Mouse (Mus musculus): ENCODE measurements around the gene Casc4. TPM values are rescaled to one million over a fixed set of nuclear protein-coding genes. Genes with fewer than 3 reads are reported as not detected.

Gene Casc4
- 2.4 to 5.8 TPM (median 3.5 TPM) in 3 replicates for total RNA-seq (2017)

- ATAC-seq (replicated peaks; ENCODE audit: insufficient number of reproducible peaks, low FRiP score, low TSS enrichment, poor library complexity, severe bottlenecking), result peak; percentile 27; the same call in 1 of the 2 replicates
These were observed at the start of gene Casc4 for GRCm38 (mm10) chr2:121866632-121867050. Gene Casc4 (plus strand): TSS chr2:121866970.

DNA sequence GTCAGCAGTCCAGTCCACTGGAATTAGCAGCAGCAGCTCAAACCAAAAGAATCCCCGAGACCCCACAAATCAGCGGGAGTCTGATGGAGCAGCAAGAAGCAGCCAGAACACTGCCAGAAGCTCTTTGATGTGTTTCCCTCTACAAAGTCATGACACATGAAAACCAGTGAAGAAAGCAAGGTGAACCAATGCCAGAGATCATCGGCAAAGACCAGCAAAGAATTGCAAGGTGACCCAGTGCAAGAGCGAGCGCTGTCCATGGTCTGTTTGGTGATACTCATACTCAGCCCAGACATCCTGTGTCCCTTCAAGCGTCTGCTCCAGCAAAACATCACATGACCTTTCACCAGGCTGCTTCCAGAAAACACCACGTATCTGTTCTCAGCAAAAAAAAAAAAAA is 45.0 kb upstream of the Casc4 start:
- no peak for ATAC-seq (replicated peaks; ENCODE audit: insufficient number of reproducible peaks, low FRiP score, low TSS enrichment, poor library complexity, severe bottlenecking)

DNA sequence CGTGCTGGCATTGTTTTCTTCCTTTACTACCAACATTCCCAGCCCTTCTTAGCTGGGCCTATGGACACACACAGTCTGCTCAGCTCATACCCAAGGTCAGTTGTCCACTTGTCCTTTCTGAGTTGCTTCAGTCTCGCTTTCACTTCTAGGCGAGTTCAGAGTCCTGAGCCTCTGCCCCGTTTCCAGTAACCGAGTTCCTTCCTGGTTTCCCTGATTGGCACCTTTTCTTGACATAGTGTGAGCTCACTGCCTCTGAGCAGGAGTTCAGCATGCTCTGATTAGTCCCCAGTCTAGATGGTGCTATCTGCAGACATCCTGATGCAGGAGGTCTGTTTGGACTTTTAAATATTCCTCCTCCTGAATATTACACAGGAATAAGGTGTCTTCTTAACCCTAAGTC is 42.1 kb upstream of the Casc4 start:
- ATAC-seq (replicated peaks; ENCODE audit: insufficient number of reproducible peaks, low FRiP score, low TSS enrichment, poor library complexity, severe bottlenecking), result no peak

DNA sequence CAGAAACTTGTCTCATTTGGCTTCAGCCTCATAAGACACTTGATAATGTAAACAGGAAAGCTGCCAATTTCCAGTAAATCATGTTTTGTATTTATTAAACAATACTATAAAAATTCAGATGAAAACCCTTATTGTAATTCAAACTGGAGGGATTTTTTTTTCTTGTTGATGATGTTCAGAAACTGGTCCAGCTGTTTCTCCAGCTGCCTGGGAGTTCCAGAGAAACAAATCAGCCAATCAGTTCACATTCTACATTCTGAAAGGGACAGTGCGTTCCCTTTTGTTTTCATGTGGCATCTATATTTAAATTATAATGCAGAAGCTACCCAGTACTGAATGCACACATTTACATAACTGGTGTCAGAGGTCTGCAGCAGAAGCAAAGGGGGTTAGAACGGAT is 40.6 kb upstream of the Casc4 start:
- ATAC-seq (replicated peaks; ENCODE audit: insufficient number of reproducible peaks, low FRiP score, low TSS enrichment, poor library complexity, severe bottlenecking), result no peak

- no peak for ATAC-seq (replicated peaks; ENCODE audit: insufficient number of reproducible peaks, low FRiP score, low TSS enrichment, poor library complexity, severe bottlenecking)
These were observed 38.4 kb upstream of the Casc4 start for GRCm38 (mm10) chr2:121828411-121828810.

GRCm38 (mm10) chr2:121832484-121832894 is 34.3 kb upstream of the Casc4 start:
- ATAC-seq (replicated peaks; ENCODE audit: insufficient number of reproducible peaks, low FRiP score, low TSS enrichment, poor library complexity, severe bottlenecking), result no peak

DNA sequence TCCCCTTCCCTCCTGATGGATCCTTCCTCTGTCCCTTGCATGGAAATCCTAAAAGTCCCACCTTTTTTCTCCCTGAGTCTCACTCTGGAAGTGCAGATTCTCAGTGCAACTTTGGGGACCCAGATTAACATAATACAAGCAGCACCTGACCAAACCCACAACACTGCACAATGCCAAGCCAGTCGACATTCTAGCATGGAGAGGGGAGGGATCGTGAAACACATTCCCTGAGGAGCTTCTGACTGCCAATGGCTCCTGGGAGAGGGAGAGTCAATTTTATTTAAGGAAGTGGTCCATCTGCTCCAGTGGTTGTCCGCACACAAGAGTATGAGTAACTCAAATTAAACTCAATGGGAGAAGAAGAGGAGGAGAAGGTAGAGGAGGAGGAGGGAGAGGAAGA is 31.8 kb upstream of the Casc4 start:
- ATAC-seq (replicated peaks; ENCODE audit: insufficient number of reproducible peaks, low FRiP score, low TSS enrichment, poor library complexity, severe bottlenecking), result no peak

DNA sequence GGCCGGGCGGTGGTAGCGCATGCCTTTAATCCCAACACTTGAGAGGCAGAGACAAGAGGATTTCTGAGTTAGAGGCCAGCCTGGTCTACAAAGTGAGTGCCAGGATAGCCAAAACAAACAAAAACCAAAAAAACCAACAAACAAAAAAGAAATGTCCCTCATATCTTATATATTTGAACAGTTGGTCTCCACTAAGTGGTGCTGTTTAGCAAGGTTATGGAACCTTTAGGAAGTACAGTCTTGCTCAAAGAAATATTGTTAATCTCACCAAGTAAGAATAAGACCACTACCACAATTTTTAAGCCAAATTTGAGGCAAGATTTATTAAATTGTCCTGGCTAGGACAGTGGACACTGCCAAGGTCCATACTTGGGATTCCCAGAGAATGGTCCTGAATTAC is 25.3 kb upstream of the Casc4 start:
- ATAC-seq (replicated peaks; ENCODE audit: insufficient number of reproducible peaks, low FRiP score, low TSS enrichment, poor library complexity, severe bottlenecking), result no peak

- no peak for ATAC-seq (replicated peaks; ENCODE audit: insufficient number of reproducible peaks, low FRiP score, low TSS enrichment, poor library complexity, severe bottlenecking)
These were observed 24.5 kb upstream of the Casc4 start for GRCm38 (mm10) chr2:121842249-121842648.

DNA sequence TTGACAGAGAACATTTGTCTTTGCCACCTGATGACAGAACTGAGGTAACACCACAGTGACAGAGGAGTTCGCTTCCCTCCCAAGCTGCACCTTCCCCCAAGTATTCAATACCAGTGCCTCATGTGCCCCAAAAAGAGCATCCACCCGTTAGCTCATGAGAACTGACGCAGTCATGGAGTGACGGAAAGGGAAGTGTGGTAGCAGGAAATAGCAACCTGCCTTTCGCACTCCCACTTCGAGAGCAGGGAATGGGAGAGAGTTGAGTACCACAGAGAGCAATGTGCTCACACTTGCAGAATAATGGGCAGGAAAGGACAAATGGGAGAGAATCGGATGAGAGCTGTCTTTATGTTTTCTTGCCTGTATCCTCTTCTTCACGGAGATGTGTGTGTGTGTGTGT is 20.7 kb upstream of the Casc4 start:
- no peak for ATAC-seq (replicated peaks; ENCODE audit: insufficient number of reproducible peaks, low FRiP score, low TSS enrichment, poor library complexity, severe bottlenecking)

- no peak for ATAC-seq (replicated peaks; ENCODE audit: insufficient number of reproducible peaks, low FRiP score, low TSS enrichment, poor library complexity, severe bottlenecking)
These were observed 14.7 kb upstream of the Casc4 start for GRCm38 (mm10) chr2:121852045-121852444.

DNA sequence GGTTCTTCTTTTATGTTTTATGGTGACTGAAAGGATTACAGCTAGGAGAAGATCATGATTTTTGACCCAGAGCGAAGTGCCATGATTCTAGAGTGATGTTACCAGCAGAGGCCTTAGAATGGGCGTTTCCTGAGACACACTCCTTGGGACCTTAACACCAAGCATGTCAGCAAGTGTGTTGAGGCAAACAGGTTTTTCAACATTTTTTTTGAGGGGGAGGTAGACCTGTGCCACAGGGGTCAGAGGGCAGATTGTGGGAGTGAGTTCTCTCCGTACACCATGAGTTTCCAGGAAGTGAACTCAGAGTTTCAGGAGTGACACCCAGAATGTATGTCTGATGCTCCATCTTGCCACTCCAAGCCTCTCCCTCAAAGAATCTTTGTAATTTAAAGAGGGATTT is 12.8 kb upstream of the Casc4 start:
- ATAC-seq (replicated peaks; ENCODE audit: insufficient number of reproducible peaks, low FRiP score, low TSS enrichment, poor library complexity, severe bottlenecking), result no peak

DNA sequence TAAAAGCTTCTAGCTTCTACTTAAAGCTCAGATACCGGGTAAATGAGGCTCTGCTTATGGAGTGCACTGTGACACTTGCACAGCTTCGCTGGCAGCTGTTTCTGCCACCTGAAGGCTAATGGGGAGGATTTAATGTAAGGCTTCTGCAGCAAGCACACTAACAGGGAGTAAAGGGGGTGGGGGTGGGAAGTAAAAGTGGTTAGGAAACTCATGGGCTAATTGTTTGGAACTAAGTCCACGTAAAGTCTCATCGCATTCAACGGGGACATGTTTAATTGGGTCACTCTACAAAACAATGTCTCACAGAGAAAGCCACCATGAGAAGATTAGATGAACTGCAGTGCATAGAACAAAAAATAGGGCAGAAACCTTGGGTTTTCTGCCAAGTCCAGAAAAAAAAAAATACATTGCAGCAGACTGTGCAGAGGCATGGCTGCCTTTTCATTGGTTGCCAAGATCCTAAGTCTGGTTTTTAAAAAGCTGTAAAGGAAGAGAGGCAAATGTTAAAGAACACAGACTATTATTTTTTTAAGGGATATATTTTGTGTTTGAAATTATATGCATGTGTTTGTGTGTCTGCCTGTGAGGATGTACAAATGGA is 7.3 kb upstream of the Casc4 start:
- ATAC-seq (replicated peaks; ENCODE audit: insufficient number of reproducible peaks, low FRiP score, low TSS enrichment, poor library complexity, severe bottlenecking), result no peak

- ATAC-seq (replicated peaks; ENCODE audit: insufficient number of reproducible peaks, low FRiP score, low TSS enrichment, poor library complexity, severe bottlenecking), result 0 out of 2 replicates have a peak, but pooled peaks have one; percentile 13
These were observed 634 bp upstream of the Casc4 start for GRCm38 (mm10) chr2:121866071-121866601.

DNA sequence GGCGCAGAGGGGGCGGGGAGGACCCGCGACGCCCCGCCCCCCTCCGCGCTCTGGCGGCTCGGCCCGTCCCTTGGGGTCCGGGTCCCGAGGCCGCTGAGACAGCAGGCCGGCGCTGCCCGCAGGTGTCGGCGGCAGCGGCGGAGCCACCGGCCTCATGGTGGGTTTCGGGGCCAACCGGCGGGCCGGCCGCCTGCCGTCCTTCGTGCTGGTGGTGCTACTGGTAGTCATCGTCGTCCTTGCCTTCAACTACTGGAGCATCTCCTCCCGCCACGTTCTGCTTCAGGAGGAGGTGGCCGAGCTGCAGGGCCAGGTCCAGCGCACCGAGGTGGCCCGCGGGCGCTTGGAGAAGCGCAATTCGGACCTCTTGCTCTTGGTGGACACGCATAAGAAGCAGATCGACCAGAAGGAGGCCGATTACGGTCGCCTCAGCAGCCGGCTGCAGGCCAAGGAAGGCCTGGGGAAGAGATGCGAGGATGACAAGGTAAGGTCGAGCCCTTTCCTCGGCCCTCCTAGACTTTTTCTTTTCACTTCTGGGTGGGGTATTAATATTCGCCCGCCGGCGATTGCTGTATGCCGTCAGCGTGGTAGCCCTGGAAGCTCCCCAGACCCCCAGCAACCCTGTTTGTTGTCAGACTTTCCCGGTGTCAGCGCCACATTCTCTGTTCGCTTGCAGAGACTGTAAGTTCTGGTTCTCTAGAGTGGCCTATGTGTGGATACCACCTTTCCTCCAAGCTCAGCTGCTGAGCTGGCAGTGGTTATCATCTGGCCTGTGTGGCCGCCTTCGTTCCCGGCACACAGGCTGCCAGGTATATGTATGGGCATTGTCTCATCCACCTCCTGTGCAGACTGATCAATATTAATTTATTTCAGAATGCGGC is 520 bp downstream of the Casc4 start:
- no peak for ATAC-seq (replicated peaks; ENCODE audit: insufficient number of reproducible peaks, low FRiP score, low TSS enrichment, poor library complexity, severe bottlenecking)

DNA sequence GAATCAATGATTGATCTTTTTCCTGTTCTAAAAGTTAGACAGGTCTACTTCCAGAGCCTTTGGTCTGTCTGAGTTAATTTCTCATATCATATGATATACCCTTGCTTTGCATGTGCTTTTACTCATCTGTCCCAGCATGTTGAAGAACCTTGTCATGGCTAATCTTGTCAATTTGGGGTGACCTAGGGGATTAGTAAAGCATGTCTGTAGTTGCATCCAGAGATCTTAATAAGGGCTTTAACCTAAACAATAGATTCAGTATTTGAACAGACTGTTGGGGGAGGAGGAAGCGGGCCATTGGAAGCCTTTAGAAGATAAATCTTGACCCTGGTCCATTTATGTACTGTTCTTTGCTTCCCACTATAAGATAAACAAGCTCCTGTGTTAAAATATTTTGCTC is 12.7 kb downstream of the Casc4 start:
- no peak for ATAC-seq (replicated peaks; ENCODE audit: insufficient number of reproducible peaks, low FRiP score, low TSS enrichment, poor library complexity, severe bottlenecking)

GRCm38 (mm10) chr2:121885509-121886106 is 18.8 kb downstream of the Casc4 start:
- ATAC-seq (replicated peaks; ENCODE audit: insufficient number of reproducible peaks, low FRiP score, low TSS enrichment, poor library complexity, severe bottlenecking), result no peak

- ATAC-seq (replicated peaks; ENCODE audit: insufficient number of reproducible peaks, low FRiP score, low TSS enrichment, poor library complexity, severe bottlenecking), result no peak
These were observed 19.6 kb downstream of the Casc4 start for GRCm38 (mm10) chr2:121886406-121886805.

DNA sequence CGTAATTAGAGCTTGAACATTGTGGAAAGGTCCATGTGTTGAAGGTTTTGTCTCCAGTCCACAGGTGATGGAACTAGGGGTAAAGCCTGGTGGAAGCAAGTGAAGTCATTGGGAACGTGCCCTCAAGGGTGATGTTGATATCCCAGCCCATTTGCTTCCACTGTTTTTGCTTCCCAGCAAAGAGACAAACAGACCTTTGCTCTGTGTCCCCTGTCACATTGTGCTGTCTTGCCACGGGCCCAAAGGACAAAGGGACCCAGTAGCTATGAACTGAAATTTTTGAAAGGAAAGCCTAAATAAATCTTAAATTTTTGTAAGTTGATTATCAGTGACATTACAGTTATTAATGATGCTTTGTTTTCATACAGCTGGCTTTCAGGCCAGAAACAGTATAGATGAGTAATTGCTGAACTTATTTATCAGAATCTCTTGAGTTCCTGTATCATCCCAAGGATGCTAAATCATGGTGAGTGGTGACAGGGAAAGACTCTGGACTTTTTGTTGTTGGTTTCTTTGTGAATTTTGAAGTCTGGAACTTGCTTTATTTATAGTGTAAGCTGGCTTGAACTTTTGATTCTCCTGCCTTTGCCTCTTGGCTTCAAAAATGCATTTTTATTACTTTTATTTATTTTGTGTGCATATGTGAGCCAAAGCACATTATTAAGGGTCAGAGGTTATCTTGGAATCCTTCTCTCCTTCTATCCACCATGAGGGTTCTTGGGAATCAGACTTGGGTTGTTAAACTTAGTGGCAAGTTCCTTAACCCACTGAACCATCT is 22.1 kb downstream of the Casc4 start:
- ATAC-seq (replicated peaks; ENCODE audit: insufficient number of reproducible peaks, low FRiP score, low TSS enrichment, poor library complexity, severe bottlenecking), result no peak

All from monocyte, adult 5-6 weeks (primary cell).